In the genomic region with DNA sequence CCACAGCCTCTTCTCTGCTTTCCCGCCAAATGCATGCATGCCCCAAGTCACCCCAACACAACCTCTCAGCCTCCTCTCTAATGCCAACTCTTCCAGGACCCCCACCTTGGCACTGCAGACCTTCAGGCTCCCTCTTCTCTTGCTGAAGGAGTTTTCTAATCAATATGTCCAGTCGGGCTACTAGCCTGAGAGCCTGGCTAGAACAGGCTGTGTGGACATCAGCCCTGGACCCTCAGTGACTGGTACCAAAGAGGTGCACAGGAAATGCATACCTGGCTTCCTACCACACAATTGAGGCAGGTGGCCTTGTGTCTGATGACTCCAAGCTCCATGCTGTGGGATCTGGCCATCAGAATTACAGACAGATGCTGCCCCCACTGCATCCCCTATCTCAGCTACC, we compare ENCODE assay signal across 26 mouse cellular contexts.
"Had no signal": no experiment of that assay in that cellular context is flagged by ENCODE, and none has a peak within 500 bp of the region (broad histone marks: within the 10 kb centered on the region; RNA-seq: fewer than 3 reads in every experiment).

No protein-coding gene starts in this region.

- H3K4me3 ChIP-seq: embryonic facial prominence, embryonic 12.5 days; embryonic facial prominence, embryonic 13.5 days; erythroblast, embryonic 14.5 days; forebrain, embryonic 10.5 days; forebrain, embryonic 12.5 days; forebrain, embryonic 13.5 days; forebrain, embryonic 15.5 days; gastrocnemius, adult 2 months; heart, adult 2 months; heart, embryonic 10.5 days had no signal

- DNase-seq: cerebellum, adult 18-20 months; cerebellum, adult 2 months; cerebellum, adult 8-10 months; cerebellum, adult 9-10 months; cerebellum, adult 9-11 months; cerebellum, postnatal 10 days; cerebellum, postnatal 14 days; cerebellum, postnatal 25 days; cerebellum, postnatal 36 days; embryo, embryonic 11 days; forebrain, postnatal 0 days; gastrocnemius, adult 2 months; gastrocnemius, postnatal 10 days; gastrocnemius, postnatal 36 days; heart, adult 18-20 months; heart, adult 2 months had no signal

- H3K9ac ChIP-seq: embryonic facial prominence, embryonic 12.5 days; embryonic facial prominence, embryonic 13.5 days; forebrain, embryonic 12.5 days; forebrain, embryonic 13.5 days; forebrain, embryonic 15.5 days; forebrain, postnatal 0 days had no signal

- H3K27me3 ChIP-seq: embryonic facial prominence, embryonic 12.5 days; embryonic facial prominence, embryonic 13.5 days; forebrain, embryonic 12.5 days; forebrain, embryonic 15.5 days had no signal

- H3K9me3 ChIP-seq: embryonic facial prominence, embryonic 12.5 days; embryonic facial prominence, embryonic 13.5 days; forebrain, embryonic 10.5 days; forebrain, embryonic 15.5 days; heart, embryonic 10.5 days had no signal

- ATAC-seq: forebrain, embryonic 13.5 days; forebrain, embryonic 14.5 days; forebrain, embryonic 15.5 days; forebrain, embryonic 16.5 days; forebrain, postnatal 0 days had no signal

- H3K4me2 ChIP-seq: embryonic facial prominence, embryonic 12.5 days; embryonic facial prominence, embryonic 13.5 days; forebrain, embryonic 12.5 days; forebrain, embryonic 13.5 days; forebrain, embryonic 15.5 days had no signal

- H3K4me1 ChIP-seq: embryonic facial prominence, embryonic 12.5 days; embryonic facial prominence, embryonic 13.5 days; forebrain, embryonic 10.5 days; forebrain, embryonic 12.5 days; forebrain, embryonic 13.5 days; forebrain, embryonic 15.5 days; heart, embryonic 10.5 days had no signal

- H3K36me3 ChIP-seq: embryonic facial prominence, embryonic 12.5 days; embryonic facial prominence, embryonic 13.5 days; forebrain, embryonic 10.5 days; forebrain, embryonic 12.5 days; forebrain, embryonic 15.5 days; heart, embryonic 10.5 days had no signal

- H3K27ac ChIP-seq: embryonic facial prominence, embryonic 12.5 days; embryonic facial prominence, embryonic 13.5 days; forebrain, embryonic 10.5 days; forebrain, embryonic 12.5 days; forebrain, embryonic 13.5 days; forebrain, embryonic 15.5 days; gastrocnemius, adult 2 months; heart, adult 2 months; heart, embryonic 10.5 days had no signal
